Mouse (Mus musculus) adrenal gland, postnatal 36 days (tissue): ENCODE results near the gene Lhfpl2. TPM values are rescaled to one million over a fixed set of nuclear protein-coding genes. Genes with fewer than 3 reads are reported as not detected.
A peak's percentile ranks its signal among the peaks of the same experiment; 100 is the strongest.

Experiments
- DNase-seq, 2 experiments: peaks; one replicate each; pipeline ENCODE4 v3.0.0; 2021; ENCODE audit warnings: mixed read lengths in 1 of 2
- total RNA-seq, 2 experiments: library from RNA; stranded (reverse); gene quantifications; 2 replicates each; pipeline ENCODE4 v1.2.3; 2021

Lhfpl2 gene
- total RNA-seq, 2 experiments from 2014 or later: 32.3 to 35.3 TPM

DNA sequence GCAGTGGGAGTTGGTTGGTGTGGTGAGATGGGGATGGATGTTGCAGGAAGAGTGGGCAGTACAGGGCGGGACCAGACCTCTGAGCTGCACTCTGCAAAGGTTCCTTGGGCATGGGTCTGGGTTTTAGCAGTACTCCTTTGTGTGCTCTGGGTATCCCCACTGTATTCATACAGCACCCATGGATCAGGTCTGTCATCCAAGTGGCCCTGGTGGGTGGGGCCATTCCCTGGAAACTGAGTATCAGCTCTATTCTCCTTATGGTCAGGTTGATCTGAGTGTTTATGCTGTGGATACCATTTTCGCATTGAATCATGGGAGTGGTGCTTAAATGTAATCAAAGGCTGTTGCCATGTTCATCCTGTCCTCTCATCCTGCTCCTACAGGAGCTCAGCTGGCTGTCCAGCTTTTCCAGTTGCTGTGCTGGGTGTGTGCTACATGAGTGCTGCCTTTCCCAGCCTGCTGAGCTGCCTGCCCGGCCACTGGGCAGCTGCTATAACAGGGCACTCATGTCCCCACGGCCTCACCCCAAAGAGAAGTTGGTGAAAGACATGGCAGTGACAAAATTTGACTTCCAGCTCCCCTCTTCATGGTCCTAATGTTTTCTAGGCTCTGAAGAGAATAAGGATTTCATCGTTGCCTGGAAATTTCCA is 9.2 kb downstream of the Lhfpl2 start:
- no peak for DNase-seq

DNA sequence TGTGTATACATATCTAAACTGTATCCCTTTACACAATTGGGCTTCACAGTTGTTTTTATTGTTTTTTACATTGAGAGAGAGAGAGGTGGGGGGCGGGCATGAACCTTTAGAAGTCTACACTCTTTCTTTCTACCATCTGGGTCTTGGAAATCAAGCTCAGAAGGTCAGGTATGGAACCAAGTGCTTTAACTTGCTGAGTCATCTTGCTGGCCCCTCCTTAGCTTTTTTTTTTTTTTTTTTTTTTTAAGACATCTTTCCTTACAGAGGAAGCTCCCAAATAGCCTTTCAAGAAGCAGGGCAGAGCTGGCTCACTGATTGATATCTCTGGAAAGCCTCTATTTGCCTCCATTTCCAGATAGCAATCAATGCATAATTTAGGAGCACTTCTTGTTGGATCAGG is 10.7 kb downstream of the Lhfpl2 start:
- no peak for DNase-seq

DNA sequence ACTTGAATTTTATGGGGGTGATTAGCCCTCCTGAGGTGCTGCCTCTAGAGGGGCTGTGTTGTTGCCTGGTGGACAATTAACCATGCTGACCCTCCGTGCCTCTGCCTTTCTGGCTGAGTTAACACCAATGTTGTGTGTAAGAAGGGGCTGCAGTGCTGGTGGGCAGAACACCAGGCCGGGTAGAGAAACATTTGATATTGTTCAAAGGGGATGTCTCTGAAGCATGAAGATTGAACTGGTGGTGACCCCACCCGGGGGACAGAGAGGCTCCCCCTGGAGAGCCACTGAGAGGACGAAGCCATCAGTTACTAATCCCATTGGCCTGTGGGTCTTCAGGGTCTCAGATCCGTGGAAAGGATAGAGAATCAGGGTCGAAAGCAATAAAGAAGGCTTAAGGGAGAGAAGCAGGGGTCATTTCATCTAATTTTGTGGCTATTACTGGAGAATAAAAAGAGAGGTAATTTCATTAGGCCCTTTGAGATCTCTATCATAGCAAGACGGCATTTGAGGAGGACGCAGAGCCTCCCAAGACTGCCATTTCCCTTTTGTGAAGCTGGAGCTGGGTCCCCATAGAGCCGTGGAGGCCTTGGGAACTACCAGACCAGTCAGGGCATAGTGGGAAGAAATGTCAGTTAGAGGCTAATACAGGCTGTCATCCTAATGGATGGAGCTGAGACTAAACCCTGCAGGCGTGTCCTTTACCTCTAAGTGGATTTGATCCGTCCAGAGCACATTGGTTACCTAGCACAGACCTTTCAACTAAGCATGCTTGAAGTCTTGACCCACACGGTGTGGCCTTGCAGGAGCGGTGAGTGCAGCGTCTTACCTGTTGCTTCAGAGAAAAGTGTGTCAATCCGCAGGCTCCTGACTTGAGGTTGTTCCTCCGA is 12.1 kb downstream of the Lhfpl2 start:
- DNase-seq: no peak

DNA sequence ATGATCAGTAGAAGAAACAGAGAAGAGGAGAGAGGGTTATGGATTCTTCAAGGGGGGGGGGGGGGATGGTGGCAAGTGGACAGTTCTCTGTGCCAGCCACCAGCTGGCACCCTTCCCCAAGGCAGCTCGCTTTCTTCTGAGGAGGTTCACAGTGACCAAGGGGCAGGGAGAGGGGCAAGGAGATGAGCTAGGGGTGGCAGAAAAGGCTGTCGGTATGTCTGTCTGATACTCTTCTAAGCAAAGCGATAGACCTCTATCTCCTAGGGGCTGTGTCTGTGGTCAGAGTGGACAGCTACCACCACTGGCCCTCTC is 12.7 kb downstream of the Lhfpl2 start:
- DNase-seq: no peak

DNA sequence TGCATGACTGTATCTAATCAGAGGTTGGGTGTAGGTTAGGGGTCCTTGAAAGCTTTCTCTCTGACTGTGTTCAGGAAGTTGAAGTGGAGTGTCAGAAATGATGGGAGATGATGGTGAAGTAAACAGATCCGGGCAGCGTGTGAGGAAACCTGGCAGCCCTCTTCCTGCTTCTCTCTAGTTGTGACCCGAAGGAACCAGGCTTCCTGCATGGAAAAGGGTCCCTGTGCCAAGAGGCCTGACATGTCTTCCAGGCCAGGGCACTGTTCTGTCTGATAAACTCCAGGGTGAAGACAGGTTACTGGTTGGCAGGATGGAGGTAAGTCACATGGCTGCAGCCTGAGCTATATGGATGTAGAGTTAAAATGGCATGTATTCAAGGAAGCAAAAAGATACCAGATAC is 13.3 kb downstream of the Lhfpl2 start:
- no peak for DNase-seq

DNA sequence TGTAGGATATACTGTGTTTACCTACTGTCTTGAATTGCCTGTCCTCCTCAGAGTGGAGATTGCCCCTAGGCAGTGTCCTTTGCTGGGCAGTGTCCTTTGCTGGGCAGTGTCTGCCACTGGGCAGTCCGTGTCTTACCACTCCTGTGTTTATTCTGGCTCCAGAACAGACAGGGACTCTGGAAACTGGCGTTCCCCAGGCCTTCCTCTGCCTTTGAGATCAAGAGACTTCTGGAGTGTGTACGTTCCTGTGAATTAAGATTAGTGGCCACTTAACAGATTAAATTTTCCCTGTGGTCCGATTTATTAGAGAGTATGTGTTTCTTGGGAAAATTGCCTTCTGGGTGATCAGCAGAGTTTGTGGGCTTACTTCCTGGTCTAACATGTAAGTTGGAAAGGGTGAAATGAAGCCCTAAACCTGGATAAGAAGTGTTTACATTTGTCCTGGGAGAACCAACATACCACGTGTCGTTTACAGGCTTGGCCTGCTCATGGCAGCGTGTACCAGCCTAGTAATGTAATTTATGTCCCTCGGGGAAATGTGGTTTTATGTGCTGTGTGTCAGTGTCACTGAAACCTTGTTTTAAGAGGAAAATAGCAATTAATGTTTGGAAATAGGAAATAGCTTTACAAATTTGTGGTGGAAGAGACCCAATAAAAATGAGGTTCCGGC is 15.6 kb downstream of the Lhfpl2 start:
- peak in 1 of 2 experiments; percentile 30 for DNase-seq

DNA sequence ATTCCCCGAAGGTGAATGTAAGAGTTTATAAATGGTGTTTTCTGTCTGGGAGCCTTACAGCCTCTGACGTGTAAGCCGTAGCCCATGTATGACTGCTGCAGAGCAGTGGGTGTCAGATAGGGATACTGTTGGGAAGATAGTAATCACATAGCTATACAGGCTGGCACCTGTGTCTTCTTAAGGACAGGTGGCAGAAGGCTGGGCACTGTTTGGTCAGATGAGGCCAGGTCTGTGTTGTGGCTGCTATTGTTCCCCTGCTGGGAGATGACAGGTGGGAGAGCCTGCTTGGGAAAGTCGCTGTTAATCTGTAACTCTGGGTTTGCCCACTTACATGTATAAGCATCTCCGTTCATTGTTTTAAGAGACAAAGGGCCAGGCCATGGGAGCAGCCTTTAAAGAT is 16.1 kb downstream of the Lhfpl2 start:
- no peak for DNase-seq

DNA sequence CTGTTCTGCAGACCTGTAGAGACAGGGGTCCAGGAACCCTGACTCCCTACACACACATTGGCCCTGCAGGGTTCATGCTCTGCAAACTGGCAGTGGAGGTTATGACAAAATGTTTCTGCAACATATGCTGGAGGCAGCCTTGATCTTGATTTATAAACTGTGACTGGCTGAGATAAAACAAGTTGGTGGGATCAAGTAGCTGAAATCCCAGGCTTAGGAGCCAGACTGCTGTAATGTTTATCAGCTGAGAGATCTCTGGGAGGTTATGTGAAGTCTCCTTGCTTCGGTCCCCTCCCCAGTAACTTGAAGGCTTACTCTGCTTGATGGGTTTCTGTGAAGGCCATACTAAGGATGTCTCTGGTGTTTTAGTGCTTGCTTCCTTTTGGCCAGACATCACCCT is 17.6 kb downstream of the Lhfpl2 start:
- no peak for DNase-seq

DNA sequence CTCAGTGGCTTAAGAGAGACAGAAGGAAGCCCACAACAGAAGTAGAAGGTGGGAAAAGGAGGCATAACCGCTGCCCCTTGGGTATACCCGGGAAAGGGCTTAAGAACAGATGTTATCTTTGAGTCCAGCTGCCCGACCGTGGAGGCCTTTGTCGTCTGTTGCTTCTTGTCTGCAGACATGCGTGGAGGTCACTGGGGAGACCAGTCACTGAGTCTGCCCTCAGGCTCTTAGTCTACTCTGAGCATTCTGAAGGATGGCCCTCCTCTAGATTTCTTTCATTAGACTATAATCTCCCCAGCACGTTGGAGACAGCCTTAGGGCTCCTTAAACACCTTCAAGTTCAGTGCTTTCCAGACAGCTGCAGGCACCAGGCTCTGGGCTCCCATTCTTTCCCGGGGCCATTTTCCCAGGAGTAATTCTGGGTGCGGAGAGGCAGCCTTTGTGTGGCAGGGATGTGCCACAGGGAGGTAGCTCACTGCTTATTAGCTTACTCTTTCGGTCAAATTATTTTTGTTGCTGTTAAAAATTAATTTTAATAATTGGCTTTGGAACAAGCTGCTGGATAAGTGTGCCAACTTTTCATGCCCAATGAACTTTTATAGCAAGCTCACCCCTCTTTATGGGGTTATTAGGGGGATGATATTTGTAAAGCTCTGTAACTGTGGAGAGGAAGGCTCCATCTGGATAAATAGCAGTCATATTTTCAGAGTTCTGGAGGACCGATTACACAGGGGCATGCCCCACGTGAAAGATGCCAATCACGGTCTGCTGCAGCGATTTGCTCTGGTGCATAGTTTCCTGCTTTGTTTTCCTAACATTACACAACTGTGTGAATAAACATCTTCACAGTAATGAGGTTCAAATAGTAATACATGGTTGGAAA is 19.8 kb downstream of the Lhfpl2 start:
- no peak for DNase-seq

DNA sequence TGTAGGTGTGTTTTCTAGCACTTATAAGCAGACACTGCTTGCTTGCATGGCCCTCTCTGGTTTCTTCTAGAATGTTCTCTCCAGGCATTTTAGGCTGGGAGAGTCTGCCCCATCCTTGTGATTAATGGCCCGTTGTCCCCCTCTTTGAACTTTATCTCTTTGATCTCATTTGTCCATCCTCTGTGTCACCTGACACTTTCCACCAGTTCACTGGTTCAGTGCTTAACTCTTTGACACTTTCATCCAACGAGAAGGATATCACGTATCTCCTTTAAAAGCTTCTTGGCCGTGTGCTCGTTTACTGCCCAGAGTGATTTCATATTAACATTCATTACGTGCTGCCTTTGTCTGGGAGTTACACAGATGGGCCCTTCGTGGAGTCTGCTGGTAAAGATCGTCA is 25.6 kb downstream of the Lhfpl2 start:
- DNase-seq: no peak

DNA sequence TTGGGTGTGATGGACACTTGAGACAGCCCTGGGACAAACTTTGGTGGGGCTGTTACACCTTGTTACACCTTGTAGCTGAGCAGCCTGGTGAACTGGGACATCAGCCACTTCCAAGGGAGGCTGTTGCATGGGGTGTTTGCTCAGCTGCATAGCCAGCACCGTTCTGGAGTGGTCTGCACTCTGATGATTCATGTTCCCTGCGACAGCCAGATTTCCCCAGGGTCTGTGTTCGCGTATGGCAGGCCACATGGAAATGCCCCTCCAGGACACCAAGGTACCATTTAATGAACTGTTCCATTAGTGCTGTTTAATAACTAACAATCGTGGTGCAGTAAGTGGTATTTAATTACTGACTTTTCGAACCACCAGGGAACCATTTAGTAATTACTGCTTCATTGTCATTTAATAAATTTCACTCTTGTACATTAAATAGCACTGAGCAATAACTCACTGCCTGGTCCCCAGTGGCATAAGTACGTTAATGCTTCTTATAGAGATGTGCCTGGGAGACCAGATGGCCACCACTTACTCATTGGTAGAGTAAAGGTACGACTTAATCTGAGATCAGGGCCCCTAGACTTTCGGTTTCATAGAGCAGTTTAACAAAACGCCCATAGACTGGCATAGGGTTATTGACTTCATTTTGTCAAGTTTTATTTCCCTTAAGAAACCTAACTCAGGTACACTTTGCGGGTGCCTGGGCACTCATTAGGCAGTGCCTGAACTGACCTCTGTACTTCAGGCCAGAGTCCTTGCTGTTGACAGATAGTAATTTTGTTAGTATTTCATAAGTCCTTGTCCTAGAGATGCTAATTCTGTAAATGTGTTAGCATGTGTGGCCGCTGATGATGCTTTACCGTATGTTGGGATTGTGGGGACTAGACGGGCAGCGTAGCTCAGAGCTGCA is 26.9 kb downstream of the Lhfpl2 start:
- no peak for DNase-seq

DNA sequence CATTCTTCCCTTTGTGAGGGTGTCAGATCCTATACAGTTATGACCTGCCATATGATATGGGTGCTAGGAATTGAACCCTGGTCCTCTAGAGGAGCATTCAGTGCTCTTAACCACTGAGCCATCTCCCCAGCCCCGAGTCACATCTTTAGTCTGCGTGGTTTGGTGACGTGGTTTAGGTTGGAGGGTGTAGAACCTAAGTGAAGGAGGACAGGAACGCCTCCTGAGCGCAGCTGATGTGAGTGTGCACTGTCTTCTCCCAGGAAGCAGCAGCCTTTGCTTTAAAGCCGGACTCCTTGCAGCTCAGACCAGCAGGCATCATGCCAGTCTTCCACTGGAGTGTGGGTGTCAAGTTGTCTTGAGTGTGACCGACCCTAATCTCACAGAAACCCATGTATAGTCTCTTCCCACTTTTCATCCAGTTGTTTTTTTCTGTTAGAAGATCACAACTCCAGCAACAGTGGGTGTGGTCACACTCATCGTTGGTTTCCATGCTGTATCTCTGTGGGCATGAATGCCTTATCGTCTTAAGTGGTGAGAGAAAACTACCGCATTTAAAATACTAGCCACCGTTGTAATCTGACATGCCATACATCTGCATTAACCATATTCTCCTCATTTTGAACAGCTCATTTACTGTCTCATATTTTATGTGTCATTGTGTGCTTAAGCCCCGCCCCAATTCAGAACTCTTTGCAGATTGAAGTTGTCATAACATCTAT is 28.7 kb downstream of the Lhfpl2 start:
- no peak for DNase-seq

DNA sequence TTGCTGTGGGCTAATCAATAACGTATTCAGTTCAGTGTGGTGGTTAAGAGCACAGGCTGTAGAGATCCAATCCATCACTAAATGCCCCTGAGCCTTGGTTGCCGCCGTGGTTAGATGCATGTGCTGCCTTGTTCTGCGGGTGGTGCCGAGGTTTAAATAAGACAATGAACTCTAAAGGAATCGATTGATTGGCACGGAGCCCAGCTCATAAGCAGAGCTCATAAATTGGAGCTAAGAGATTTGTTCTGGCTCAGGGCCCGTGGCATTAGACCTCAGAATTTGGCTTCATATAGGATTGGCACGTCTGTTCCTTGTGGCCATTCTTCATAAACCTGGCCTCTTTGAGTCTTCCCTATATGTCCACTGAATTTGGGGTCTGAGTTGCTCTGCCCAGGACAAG is 29.5 kb downstream of the Lhfpl2 start:
- DNase-seq: no peak

DNA sequence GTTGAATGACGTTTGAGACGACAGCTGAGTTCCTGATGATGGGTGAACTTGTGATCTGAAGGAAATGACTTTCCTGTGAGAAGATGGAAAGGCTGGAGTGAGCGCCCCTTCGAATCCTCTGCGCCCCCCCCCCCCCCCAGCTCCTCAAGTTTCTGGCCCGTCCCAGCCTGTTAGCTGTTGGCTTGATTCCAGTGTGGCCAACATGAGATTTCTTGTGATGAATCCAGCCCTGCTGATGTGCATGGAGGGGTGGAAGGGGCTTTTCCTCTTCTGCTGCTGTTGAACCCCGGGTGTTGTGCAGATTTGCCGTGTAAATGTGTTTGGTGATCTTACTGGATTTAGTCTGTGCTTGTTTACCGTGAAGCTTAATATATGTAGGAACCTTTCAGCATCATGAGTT is 31.2 kb downstream of the Lhfpl2 start:
- no peak for DNase-seq

DNA sequence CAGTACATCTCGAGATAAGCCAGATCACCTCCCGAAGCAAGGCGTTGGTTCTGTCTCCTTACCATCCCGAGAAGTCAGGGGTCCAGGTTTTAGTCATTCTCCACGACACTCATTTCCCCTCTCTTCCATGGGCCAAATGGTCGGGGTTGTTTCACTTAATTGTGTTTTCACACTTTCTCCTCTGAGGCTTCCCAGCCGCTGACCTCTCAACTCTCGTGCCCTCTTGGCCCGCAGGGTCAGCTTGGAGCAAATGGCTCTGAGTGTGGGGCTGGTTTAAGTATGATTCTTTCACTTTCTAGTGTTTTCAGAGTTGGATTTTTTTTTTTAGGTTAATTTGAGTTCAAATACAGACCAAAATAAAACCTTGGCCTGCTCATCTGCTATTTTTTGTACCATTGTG is 31.7 kb downstream of the Lhfpl2 start:
- no peak for DNase-seq

DNA sequence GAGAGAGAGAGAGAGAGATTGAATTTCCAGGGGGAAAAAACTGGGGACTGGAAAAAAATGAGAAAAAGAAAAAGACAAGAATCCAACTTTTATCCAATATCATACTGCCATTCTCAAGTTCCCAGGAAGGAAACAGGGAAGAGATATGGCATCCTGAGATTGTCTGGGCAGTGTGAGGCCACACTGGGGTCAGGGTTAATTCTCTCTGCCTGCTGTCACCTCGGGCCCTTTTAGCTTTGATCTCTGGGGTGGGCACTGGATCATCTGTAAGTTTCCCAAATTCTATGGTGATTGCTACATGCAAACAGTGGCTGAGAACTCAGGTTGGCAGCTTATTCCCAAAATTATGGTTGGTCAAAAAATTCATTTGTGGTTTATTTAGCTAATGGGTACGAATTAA is 33.8 kb downstream of the Lhfpl2 start:
- DNase-seq: peak in 1 of 2 experiments; percentile 26

DNA sequence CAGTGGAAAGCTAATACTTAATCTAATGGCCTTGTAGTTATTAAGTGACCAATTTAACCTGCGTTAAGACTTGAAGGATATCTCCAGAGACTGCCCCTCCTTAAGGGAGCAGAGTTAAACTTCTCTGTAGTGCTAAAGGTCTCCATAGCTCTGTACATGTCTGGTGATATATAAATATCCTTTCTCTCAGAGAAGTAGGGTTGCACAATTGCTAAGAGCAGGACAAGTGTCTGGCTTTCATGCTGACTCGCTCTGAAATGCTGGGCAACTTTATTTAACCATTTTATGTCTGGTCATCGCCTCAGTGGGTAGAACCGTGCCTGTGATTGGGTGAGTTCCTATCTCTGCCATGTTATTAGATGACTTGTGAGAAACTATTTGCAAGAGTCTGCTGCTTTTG is 36.6 kb downstream of the Lhfpl2 start:
- DNase-seq: no peak

DNA sequence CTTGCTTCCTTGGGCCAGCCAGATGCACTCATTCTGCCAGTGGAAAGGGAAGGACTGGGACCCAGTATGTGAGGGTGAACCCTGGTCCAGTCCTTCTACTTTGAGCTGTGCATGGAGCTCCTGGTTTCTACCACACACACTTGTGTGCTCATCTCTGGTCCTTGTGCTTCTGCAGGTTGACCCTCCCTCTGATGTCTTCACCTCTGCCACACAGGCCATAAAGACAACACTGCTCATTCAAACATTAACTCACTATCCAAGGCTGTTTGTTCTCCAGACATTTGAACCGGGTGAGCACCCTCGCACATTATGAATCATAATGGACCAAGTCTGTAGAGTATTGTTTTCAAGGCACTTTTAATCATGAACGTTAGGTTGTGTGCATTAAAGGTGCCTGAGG is 37.0 kb downstream of the Lhfpl2 start:
- no peak for DNase-seq

DNA sequence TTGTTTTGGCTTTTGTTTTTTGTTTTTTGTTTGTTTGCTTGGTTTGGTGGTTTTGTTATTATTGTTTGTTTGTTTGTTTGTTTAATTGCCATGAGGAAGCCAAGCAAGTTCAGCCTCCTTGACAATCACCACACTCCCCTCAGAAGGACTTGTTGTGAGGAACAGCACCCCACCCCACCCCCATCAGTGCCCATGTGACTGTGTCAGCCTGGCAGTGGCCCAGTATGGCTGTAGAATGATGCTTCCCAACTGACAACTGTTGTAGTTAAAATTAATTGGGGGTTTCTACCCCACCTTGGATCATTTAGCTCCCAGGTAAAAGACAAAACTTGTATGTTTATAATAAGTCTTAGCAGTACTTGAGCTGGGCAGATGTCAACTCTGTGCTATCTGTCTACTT is 37.6 kb downstream of the Lhfpl2 start:
- DNase-seq: no peak

DNA sequence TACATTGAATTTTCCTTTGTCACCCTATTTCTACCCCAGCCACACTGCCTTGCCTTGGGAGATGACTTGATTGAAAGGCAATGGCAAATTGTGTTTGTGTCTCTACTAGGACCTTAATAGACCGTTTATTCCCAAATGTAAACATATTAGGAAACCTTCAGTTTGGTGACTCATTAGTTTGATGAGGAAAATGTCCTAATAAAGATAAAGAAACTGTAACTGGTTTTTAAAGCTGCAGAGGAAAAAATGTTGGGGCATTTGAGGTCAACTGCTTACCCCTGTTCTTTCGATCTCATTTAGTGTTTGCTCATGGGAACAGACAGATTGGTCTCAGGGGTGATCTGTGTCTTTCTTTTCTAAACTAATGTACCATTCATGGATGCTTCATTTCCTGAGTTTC is 40.1 kb downstream of the Lhfpl2 start:
- no peak for DNase-seq
